Mouse (Mus musculus): Measurements from ENCODE around the gene Sfxn2.

Gene Sfxn2

GRCm38 (mm10) chr19:46598720-46599252 is 25.6 kb downstream of the Sfxn2 start, which contains the start of gene Wbp1l:
Wbp1l (plus strand) TSS chr19:46599084.
- WGBS, result 1% methylated on average over 22 of the region's 22 CpGs

DNA sequence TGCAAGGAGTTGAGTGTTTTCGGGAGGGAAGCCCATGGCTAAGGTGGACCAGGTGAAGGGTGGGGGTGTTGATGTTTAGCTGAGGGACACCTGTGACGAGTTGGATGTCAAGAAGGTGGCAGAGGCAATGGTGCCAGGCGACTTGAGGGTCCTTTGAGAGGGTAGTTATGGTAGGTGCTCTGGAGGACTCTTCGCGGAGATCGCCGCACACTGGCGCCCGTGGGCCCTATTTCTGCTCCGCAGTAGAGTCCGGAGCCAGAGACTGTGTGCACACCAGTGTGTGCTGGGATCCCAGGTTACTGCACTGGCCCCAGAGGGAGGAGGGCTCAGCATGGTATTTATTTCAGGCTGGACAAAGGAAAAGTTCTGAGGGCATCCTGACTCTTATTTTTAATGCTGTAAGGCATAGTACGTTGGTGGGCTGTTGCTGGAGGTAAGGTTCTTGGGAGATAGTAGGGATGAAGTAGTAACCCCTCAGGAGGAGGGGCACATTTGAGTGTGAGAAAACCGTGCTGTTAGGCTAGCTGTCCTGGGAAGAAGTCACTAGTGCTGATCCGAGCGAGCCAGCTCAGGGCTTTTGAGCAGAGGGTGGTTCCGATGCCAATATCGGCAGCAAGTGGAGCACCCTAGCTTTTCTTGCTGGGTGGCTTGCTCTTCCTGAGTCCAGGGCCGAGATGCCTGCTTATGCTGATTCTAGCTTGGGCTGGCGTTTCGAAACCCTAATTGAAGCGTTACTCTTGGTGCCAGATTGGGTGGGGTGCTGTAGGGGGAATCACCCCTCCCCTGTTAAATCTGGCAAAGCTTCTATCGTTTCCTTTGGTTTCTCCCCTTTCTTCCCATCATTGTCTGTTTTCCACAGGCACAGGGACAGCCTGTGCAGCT is 26.5 kb downstream of the Sfxn2 start:
- WGBS, result 2% methylated on average over 22 of the region's 22 CpGs

DNA sequence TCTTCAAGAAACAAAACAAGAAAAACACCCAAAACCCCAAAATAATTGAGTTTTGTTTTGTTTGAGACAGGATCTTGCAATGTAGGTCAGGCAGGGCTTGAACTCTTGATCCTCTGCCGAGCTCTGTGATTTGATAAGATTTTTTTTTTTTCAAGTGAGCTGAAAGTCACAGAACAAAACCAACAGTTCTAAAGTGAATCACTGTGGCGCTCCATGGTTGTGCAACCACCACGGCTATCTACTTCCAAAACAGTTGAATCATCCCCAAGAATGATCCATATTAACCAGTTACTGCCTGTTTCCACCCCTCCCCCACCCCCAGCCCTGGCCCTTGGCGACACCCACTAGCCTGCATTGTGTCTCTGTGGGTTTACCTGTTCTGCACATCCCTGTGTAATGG is 27.2 kb downstream of the Sfxn2 start:
- 43% methylated on average over 4 of the region's 4 CpGs for WGBS

DNA sequence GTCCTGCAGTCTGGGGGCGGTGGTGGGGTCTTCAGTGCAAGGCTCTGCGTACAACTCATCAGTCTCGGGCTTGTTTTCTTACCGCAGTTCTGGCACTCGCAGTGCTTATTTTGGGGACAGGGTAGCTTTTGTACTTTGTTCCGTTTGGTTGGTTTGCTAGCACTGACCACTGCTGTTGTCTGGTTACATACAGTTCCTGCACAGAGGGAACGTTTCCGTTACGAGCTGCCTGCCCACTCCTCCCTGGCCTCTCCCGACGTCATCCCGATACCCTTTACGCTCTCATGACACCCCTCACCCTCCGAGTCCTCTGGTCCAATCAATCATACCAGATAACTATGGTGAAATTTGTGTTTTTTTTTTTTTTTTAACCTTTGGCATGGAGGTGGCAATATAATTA is 28.3 kb downstream of the Sfxn2 start:
- WGBS, result 61% methylated on average over 14 of the region's 14 CpGs

- WGBS, result 67% methylated on average over 4 of the region's 4 CpGs
These were observed 29.2 kb downstream of the Sfxn2 start for GRCm38 (mm10) chr19:46602406-46602805.

DNA sequence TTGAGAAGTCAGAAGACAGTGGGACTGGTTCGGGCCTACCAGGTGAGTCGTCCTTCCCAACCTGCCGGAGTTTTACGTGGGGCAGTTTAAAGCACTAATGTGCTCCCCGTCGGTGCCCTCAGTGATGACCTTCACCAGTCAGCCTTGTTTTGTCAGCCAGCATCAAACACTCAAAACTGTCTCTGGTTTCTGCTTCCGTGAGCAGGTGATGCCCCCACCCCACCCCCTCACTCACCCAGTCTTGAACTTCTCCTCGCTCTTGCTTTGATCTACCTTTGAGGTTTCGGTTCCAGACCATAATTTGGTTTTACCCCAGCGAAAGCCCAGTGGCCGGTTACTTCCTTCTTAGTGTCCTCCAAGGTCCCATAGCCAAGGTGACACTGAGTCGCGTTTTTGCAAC is 33.6 kb downstream of the Sfxn2 start:
- 93% methylated on average over 13 of the region's 13 CpGs for WGBS

- 35% methylated on average over 7 of the region's 7 CpGs for WGBS
These were observed 34.3 kb downstream of the Sfxn2 start for GRCm38 (mm10) chr19:46607424-46607823.

- WGBS, result 97% methylated on average over 7 of the region's 7 CpGs
These were observed 35.0 kb downstream of the Sfxn2 start for GRCm38 (mm10) chr19:46608158-46608557.

DNA sequence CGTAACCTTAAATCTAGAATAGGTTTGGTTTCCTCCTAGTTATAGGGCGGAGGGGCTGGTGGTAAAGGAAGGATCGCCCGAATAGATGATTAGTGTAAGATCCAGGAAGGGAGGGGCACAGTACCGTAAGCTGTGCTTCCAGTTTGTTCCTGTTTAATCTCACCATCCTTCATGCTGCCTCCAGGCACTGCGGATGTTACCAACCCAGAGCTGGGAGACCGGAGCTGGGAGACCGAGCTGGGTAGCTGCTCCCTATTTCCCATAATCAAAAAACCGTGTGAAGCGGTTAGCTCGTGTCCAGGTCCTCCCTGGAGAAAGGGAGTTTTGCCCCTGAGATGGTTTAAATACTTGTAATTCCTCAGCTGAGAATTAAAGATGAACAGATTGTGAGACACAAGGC is 43.2 kb downstream of the Sfxn2 start:
- 89% methylated on average over 11 of the region's 11 CpGs for WGBS

DNA sequence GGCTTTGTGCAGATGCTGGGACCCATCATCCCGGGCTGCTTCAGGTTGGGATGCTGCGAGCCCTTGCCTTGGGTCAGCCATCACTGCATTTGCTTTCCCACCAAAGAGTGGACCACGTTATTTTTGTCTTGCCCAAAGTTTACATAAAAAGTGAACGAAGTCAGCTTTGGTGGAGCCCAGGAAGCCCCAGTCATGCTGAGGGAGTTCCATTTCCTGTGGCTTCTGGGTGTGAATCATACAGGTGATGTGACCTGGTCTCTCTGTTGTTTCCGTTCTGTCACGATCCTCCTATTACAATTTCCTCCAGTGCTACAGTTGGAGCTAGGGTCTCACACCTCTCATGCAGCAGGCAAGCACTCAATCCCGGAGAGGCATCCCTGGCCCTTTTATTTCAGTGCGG is 44.2 kb downstream of the Sfxn2 start:
- WGBS, result 81% methylated on average over 8 of the region's 8 CpGs

DNA sequence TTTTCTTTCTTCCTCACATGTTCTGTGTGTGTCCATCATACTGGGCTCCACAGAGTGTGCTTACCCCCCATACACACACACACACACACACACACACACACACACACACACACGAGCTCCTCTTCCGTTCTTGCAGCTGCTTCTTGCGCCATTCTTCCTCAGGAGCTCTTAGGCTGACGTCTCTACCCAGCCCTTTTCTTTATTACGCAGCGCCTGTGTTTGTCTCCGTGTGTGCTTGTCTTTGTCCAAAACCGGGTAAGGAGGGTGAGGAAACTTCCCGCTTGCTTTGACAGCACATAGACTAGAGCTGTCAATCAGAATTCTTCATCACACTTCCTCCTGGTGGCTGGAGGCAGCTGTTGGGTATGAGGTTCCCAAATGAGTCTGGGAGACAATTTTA is 45.2 kb downstream of the Sfxn2 start:
- 64% methylated on average over 9 of the region's 9 CpGs for WGBS

GRCm38 (mm10) chr19:46619001-46619400 is 45.8 kb downstream of the Sfxn2 start:
- WGBS, result 55% methylated on average over 19 of the region's 19 CpGs

DNA sequence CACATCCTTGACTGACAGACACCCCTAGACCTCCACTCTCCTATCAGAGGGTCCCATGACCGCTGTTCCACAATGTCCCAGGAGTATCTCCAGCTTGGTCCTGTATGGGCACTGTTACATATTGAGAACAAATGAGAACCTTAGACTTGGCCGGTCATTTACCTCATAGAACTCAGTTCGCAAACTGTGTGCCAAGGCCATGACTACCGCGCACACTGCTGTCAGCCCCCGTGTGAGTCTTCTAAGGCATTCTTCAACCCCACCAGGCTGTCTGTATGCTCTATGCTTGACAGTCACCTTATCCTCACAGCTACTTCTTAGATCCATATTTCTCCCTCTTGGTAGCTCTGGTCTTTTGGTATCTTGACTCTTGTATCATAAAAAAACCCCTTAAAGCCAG is 46.4 kb downstream of the Sfxn2 start:
- 87% methylated on average over 6 of the region's 6 CpGs for WGBS

DNA sequence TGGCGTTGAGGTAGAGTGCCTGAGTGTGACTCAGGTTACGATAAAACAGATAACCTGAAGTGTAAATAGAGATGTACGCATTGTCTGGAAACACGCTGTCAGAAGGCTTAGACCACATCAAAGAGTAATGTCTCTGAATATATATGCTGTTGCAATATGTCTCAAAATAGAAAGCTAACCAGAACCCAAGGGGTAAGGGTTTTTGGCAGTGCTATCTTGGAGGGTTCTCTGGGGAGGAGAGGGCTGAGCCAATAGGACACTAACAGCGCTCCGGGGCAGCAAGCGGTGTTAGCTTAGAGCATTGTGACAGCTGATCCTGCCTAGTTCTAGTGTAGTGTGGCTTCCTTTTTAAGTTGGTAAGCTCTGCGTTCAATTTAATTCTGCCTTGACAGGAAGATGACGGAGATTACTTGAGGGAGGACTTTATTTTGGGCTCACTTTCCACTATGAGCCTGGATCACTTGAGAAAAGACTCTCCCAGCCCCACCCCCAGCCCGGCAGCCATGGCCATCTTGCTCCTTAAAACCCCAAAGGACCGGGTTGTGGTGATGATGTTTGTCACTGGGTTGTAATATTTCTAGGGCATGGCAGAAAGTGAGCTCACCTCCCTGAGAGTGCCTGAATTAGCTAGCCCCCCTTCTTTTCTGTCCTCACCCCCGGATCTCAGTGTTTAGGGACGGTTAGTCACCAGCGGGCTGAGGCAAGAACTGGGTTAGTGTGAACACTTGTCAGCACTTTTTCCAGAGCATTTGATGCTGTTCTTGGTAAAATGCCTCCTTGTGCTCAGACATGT is 47.0 kb downstream of the Sfxn2 start:
- WGBS, result 43% methylated on average over 14 of the region's 14 CpGs

GRCm38 (mm10) chr19:46621236-46622183 is 48.3 kb downstream of the Sfxn2 start:
- WGBS, result 54% methylated on average over 19 of the region's 19 CpGs

GRCm38 (mm10) chr19:46622659-46623193 is 49.6 kb downstream of the Sfxn2 start:
- WGBS, result 22% methylated on average over 12 of the region's 12 CpGs

DNA sequence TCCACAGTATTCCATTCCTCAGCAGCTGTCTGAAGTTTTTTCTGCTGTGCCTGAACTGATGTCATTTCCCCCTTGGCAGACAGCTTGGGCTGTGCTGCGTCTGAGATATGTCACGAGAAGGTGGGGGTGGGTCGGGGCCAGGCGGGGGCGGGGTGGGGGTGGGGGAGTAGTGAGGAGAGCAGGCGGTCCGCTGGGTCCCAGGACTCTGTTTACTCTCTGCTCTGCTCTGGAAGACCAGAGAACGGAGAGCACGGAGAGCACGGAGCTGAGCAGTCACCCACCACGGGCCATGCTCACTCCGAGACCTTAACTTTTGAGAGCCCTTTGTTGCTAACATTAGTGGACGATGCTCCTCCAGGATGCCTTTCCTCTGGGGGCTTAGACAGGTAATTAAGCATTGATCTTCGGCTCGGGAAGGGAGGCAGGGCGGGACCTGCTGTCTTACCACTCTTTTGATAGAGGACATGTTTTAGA is 50.1 kb downstream of the Sfxn2 start:
- WGBS, result 18% methylated on average over 16 of the region's 16 CpGs

DNA sequence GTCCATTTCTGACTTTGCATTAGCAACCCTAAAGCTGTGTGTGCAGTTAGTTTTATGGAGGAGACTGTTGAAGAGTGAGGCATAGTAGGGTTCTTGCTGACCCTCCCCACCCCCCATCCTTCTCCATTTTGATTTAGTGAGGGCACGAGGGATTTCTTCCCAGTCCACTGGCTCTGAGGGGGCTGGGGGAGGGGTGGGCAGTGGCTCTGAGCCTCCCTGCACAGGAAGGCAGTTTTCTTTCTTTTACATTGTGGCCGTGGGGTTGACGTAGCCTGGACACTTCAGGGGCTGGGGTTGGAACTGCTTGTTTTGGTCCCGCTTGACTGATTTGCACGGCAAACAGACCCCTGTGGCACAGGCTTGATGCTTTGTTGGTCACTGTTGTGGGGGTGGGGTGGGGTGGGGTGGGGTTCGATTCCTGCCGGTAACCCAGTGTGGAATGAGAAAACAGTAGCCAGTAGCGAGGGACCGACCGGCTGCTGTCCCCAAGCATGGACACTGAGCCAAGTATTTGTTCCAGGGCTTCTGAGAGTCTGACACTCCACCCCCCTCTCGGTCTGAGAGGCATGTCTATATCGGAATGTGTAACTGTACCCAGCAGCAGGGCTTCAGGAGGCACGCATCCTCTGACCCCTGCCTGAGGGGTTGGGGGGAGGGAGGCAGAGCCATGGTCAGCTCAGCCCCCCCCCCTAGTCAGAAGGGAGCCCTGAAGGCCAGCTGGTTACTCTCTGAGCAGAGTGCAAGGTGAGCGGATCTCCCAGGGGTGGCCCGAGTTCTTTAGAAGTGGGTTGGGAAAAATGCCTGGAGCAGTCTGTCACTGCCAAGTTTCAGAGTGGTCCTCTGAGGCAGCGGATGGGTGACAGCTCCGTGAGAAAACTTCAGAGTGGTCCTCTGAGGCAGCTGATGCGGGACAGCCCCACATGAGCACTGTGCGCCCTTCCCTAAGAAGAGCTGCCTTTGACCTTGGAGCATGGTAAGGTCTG is 50.9 kb downstream of the Sfxn2 start:
- 40% methylated on average over 19 of the region's 19 CpGs for WGBS

- WGBS, result 94% methylated on average over 12 of the region's 12 CpGs
These were observed 51.9 kb downstream of the Sfxn2 start for GRCm38 (mm10) chr19:46625015-46625414.

DNA sequence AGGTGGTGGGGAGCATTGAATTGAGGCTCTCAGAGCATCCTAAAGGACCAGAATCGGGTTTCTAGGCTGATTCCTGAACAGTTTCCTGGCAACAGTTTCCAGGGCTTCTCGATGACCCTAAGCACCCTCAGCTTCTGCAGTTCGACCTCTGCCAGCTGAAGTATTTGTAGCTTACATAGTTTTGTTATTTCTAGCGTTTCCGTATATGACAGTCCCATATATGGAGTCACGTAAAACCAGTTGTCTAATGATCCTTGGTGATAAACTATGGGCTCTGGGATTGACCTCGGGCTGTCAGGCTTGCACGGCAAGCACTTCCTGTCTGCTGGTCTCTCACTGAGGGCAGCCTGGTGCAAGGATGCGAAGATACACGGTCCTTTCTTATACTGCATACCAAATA is 52.4 kb downstream of the Sfxn2 start:
- WGBS, result 79% methylated on average over 10 of the region's 10 CpGs
